Mouse (Mus musculus): ENCODE measurements at regions not wholly inside any gene's neighbourhood (a gene's known extent, or its start where the extent isn't known, plus 50 kb on each side); places are given as distances from the start of the nearest gene placed in this dataset.

DNA sequence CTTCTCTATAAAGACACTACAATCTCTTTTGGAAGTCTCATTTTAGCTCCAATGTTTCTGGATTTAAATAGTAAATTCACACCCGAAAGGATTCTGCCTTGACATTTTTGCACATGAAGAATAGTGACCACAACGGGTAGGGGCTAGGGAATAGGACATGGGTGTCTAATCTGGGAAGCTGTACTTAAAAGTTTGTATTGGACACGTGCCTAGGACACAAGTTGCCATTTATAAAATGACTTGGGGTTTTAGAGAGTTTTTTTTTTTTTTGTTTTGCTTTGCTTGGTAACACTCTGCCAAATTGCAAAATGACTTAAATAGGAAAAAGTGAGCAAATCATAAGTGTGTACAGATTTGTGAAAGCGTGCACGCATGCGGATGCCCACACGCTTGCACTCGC lies 93.8 kb upstream of the Pkn2 start:
- DNase-seq (ENCODE audit: low spot score) (peak; percentile 24), ATAC-seq (replicated peaks; ENCODE audit: low FRiP score, low read depth) (no peak)
- Histone ChIP-seq H3K4me1 (replicated peaks; ENCODE audit: insufficient read depth, low read length) (no peaks in the 10 kb centered on the region), H3K9ac (ENCODE audit: low read depth, low read length) (no peak overlapping the region), H3K27ac (no peak overlapping the region), H3K27me3 (ENCODE audit: insufficient read depth, low read length) (no peaks in the 10 kb centered on the region), H3K36me3 (ENCODE audit: insufficient read depth, low read length) (no peaks in the 10 kb centered on the region), H3K4me2 (ENCODE audit: low read length) (no peak overlapping the region), H3K4me3 (replicated peaks; ENCODE audit: low read depth, low read length) (no peak overlapping the region), H3K9me3 (replicated peaks; ENCODE audit: low read length) (no peaks in the 10 kb centered on the region)
- WGBS, result 78% methylated on average over 8 of the region's 8 CpGs
- no peak for TF ChIP-seq CTCF (IDR thresholded peaks at IDR 0.05; ENCODE audit: low read depth)

DNA sequence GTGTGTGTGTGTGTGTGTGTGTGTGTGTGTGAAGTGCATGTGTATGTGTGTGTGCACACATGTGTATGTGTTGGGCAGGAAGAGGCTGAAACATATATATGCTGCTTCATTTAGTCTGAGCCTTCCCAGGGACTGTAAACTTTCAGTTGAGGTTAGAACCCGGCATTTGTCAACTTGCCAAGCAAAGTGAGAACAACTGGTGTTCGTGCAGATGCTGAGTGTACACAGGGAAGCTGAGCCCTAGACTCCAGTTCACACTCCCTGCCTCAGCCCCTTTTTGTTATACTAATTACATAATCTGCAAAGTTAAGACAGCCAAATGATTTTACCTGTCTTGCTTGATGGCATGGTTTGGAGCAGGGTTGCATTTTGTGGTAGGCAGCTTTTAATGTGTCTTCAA lies 87.7 kb upstream of the Pkn2 start:
- Histone ChIP-seq H3K27me3 (ENCODE audit: insufficient read depth, low read length) (no peaks in the 10 kb centered on the region), H3K9me3 (replicated peaks; ENCODE audit: low read length) (no peaks in the 10 kb centered on the region), H3K4me1 (replicated peaks; ENCODE audit: insufficient read depth, low read length) (no peaks in the 10 kb centered on the region), H3K4me3 (replicated peaks; ENCODE audit: low read depth, low read length) (no peak overlapping the region), H3K36me3 (ENCODE audit: insufficient read depth, low read length) (no peaks in the 10 kb centered on the region), H3K9ac (ENCODE audit: low read depth, low read length) (no peak overlapping the region), H3K4me2 (ENCODE audit: low read length) (no peak overlapping the region), H3K27ac (no peak overlapping the region)
- no peak for DNase-seq (ENCODE audit: low spot score)
- TF ChIP-seq CTCF (IDR thresholded peaks at IDR 0.05; ENCODE audit: low read depth), result no peak
- no peak for ATAC-seq (replicated peaks; ENCODE audit: low FRiP score, low read depth)
- 45% methylated on average over 2 of the region's 2 CpGs for WGBS

DNA sequence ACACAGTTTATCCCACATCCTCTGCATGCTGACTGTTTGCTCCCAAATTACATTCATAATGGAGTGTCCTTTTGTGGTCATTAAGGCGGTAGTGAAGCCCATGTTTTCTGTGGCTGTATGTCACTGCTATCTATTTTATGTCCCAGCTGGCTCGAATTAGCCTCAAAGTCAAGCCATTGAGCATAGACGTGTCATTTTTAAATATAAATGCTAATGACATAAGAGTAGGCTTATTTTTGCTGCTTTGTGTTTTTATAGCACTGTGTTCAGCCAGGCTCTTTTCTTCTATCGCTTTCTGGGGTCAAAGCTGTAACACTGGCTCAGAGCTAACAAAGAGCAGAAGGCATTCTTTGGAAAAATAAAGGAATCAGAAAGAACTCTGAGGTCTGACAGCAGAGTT lies 83.8 kb upstream of the Pkn2 start:
- H3K4me1 ChIP-seq (replicated peaks; ENCODE audit: insufficient read depth, low read length), result no peaks in the 10 kb centered on the region
- H3K4me2 ChIP-seq (ENCODE audit: low read length), result no peak overlapping the region
- no peaks in the 10 kb centered on the region for H3K27me3 ChIP-seq (ENCODE audit: insufficient read depth, low read length)
- ATAC-seq (replicated peaks; ENCODE audit: low FRiP score, low read depth), result no peak
- no peak overlapping the region for H3K27ac ChIP-seq
- no peaks in the 10 kb centered on the region for H3K9me3 ChIP-seq (replicated peaks; ENCODE audit: low read length)
- WGBS, result 60% methylated on average over 4 of the region's 4 CpGs
- no peak for TF ChIP-seq CTCF (IDR thresholded peaks at IDR 0.05; ENCODE audit: low read depth)
- H3K9ac ChIP-seq (ENCODE audit: low read depth, low read length), result no peak overlapping the region
- no peak overlapping the region for H3K4me3 ChIP-seq (replicated peaks; ENCODE audit: low read depth, low read length)
- no peaks in the 10 kb centered on the region for H3K36me3 ChIP-seq (ENCODE audit: insufficient read depth, low read length)
- peak; percentile 53 for DNase-seq (ENCODE audit: low spot score)

DNA sequence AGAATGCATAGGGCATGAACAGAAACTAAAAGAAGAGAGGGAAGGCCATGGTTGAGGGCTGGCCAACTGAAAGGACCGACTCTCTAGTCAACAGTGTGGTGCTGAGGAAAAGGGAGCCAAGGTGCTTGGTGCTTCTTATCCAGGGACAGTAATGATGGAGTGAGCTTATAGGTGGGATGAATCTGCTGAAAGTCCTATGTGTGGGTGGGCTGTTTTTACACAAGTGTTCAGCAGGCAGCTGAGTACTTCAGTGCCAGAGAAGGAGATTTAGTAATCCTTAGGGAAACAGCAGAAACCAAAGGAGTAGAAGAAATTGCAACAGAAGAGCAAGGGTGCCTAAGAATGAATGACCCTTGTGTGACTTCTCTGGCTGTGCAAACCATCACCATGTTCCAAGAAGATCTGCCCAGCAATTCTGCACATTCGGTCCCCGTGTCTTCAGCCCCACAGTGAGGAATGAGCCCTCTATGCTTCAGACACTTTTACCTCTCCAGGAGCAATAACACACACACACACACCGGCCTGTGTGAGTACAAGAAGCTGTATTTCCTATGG lies 82.1 kb upstream of the Pkn2 start:
- H3K4me2 ChIP-seq (ENCODE audit: low read length), result no peak overlapping the region
- H3K4me3 ChIP-seq (replicated peaks; ENCODE audit: low read depth, low read length), result no peak overlapping the region
- H3K9ac ChIP-seq (ENCODE audit: low read depth, low read length), result no peak overlapping the region
- H3K4me1 ChIP-seq (replicated peaks; ENCODE audit: insufficient read depth, low read length), result no peaks in the 10 kb centered on the region
- no peaks in the 10 kb centered on the region for H3K27me3 ChIP-seq (ENCODE audit: insufficient read depth, low read length)
- H3K36me3 ChIP-seq (ENCODE audit: insufficient read depth, low read length), result no peaks in the 10 kb centered on the region
- WGBS, result 79% methylated on average over 4 of the region's 4 CpGs
- TF ChIP-seq CTCF (IDR thresholded peaks at IDR 0.05; ENCODE audit: low read depth), result no peak
- ATAC-seq (replicated peaks; ENCODE audit: low FRiP score, low read depth) (no peak), DNase-seq (ENCODE audit: low spot score) (no peak)
- H3K9me3 ChIP-seq (replicated peaks; ENCODE audit: low read length), result no peaks in the 10 kb centered on the region
- no peak overlapping the region for H3K27ac ChIP-seq

DNA sequence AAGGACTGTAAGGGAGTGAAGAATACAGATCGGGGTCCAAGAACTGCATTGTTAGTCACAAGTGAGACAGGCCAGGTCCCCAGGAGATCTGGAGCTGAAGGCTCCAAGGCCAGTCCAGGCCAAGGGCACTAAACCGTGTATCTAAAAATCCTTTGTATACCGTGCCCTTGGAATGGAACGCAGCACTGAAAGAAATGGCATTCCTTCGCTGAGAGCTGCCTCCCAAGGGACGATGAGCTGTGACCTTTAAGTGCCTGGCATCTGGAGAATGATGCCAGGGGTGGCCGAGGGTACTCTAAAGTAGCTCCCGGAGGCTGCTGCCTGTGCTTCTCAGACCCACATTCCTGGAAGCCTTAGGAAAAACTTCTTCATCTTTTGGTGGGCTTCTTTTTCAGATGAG lies 76.0 kb upstream of the Pkn2 start:
- DNase-seq (ENCODE audit: low spot score), result no peak
- H3K9me3 ChIP-seq (replicated peaks; ENCODE audit: low read length), result no peaks in the 10 kb centered on the region
- H3K9ac ChIP-seq (ENCODE audit: low read depth, low read length), result no peak overlapping the region
- H3K4me1 ChIP-seq (replicated peaks; ENCODE audit: insufficient read depth, low read length), result no peaks in the 10 kb centered on the region
- H3K4me3 ChIP-seq (replicated peaks; ENCODE audit: low read depth, low read length), result no peak overlapping the region
- no peaks in the 10 kb centered on the region for H3K36me3 ChIP-seq (ENCODE audit: insufficient read depth, low read length)
- H3K27ac ChIP-seq, result no peak overlapping the region
- TF ChIP-seq CTCF (IDR thresholded peaks at IDR 0.05; ENCODE audit: low read depth), result no peak
- no peak overlapping the region for H3K4me2 ChIP-seq (ENCODE audit: low read length)
- WGBS, result 75% methylated on average over 8 of the region's 8 CpGs
- H3K27me3 ChIP-seq (ENCODE audit: insufficient read depth, low read length), result no peaks in the 10 kb centered on the region
- ATAC-seq (replicated peaks; ENCODE audit: low FRiP score, low read depth), result no peak

DNA sequence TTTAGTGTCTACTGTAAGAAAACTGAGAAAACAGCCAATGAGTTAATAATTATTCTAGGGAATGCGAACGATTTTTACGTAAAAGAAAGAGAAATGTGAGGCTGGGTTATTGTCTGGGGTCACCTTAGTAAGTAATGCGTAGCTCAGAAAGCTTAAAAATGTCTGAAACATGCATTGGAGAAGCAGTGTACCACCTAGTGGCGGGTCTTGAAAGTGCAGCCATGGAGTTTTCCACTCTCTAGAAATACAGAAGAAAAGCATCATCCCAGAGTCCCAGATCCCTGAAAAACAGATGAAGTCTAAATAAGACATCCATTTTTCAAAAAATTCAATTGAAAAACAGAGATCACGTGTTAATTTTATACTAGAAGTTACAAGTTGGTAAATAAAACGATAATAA lies 67.0 kb upstream of the Pkn2 start:
- ATAC-seq (replicated peaks; ENCODE audit: low FRiP score, low read depth) (no peak), DNase-seq (ENCODE audit: low spot score) (peak; percentile 75)
- Histone ChIP-seq H3K27me3 (ENCODE audit: insufficient read depth, low read length) (no peaks in the 10 kb centered on the region), H3K36me3 (ENCODE audit: insufficient read depth, low read length) (no peaks in the 10 kb centered on the region), H3K27ac (no peak overlapping the region), H3K4me3 (replicated peaks; ENCODE audit: low read depth, low read length) (no peak overlapping the region), H3K4me1 (replicated peaks; ENCODE audit: insufficient read depth, low read length) (no peaks in the 10 kb centered on the region), H3K9me3 (replicated peaks; ENCODE audit: low read length) (no peaks in the 10 kb centered on the region), H3K4me2 (ENCODE audit: low read length) (no peak overlapping the region), H3K9ac (ENCODE audit: low read depth, low read length) (no peak overlapping the region)
- 38% methylated on average over 7 of the region's 7 CpGs for WGBS
- TF ChIP-seq CTCF (IDR thresholded peaks at IDR 0.05; ENCODE audit: low read depth), result peak; percentile 87

DNA sequence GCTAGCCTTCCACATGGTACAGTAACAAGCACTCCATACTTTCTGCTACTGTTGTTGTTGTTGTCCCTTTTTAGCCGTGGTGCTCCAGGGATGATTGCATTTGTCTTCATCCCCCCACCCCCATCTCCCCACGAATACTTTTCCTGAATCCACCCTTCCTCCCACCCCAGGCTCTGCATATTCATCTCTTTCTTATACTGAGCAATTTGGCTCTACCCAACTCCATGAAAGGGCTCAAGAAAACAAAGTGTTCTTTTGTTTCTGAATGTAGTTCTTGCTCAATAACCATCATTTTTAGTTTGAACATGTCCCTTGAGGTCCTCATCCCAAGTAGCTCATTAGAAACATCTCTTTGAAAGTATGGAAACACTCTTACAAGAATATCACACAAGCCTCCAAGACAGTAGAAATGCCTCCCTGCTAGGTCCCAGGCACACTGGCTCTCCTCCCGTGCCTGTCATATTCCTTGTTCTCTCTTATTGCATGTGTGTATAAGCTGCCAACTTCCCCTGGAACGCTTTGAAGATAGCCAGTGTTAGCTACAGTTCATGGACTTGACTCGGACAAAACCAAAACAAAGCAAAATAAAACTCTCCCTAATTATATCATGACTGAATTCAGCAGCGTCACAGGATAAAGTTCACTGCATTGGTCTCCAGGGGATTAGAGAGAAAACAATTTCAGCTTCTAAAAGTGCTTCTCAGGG lies 59.7 kb upstream of the Pkn2 start:
- no peak overlapping the region for H3K4me2 ChIP-seq (ENCODE audit: low read length)
- H3K27me3 ChIP-seq (ENCODE audit: insufficient read depth, low read length), result no peaks in the 10 kb centered on the region
- no peak for TF ChIP-seq CTCF (IDR thresholded peaks at IDR 0.05; ENCODE audit: low read depth)
- 47% methylated on average over 6 of the region's 6 CpGs for WGBS
- H3K36me3 ChIP-seq (ENCODE audit: insufficient read depth, low read length), result no peaks in the 10 kb centered on the region
- no peak overlapping the region for H3K27ac ChIP-seq
- no peaks in the 10 kb centered on the region for H3K4me1 ChIP-seq (replicated peaks; ENCODE audit: insufficient read depth, low read length)
- H3K9ac ChIP-seq (ENCODE audit: low read depth, low read length), result no peak overlapping the region
- DNase-seq (ENCODE audit: low spot score), result peak; percentile 70
- no peak overlapping the region for H3K4me3 ChIP-seq (replicated peaks; ENCODE audit: low read depth, low read length)
- no peak for ATAC-seq (replicated peaks; ENCODE audit: low FRiP score, low read depth)
- H3K9me3 ChIP-seq (replicated peaks; ENCODE audit: low read length), result no peaks in the 10 kb centered on the region
